Mouse (Mus musculus) forebrain, embryonic 12.5 days (tissue): ENCODE data around the gene Ess2. TPM values are rescaled to one million over a fixed set of nuclear protein-coding genes. Genes with fewer than 3 reads are reported as not detected.
A peak's percentile ranks its signal among the peaks of the same experiment; 100 is the strongest.

Experiments used
- ATAC-seq: fragments of 200-750 bp; cut with Nextera tagmentation; 2 replicates; pipeline ENCODE4 v1.8.0; 2017; ENCODE audit warnings: moderate TSS enrichment; ENCODE audit not compliant: low FRiP score
- H3K27ac ChIP-seq: fragments of 300-500 bp; sonication (generic); 2 replicates; pipeline ENCODE4 v1.5.1; 2016; ENCODE audit warnings: mild to moderate bottlenecking
- H3K27me3 ChIP-seq: fragments of 300-500 bp; sonication (generic); 2 replicates; pipeline ENCODE4 v1.6.1; 2016; ENCODE audit warnings: mild to moderate bottlenecking
- H3K36me3 ChIP-seq: fragments of 300-500 bp; sonication (generic); replicated peaks from 2 replicates; pipeline ENCODE4 v1.6.1; 2016; ENCODE audit warnings: mild to moderate bottlenecking
- H3K4me1 ChIP-seq: fragments of 300-500 bp; sonication (generic); 2 replicates; pipeline ENCODE4 v1.6.1; 2016
- H3K4me2 ChIP-seq: fragments of 300-500 bp; sonication (generic); 2 replicates; pipeline ENCODE4 v1.6.1; 2016; ENCODE audit warnings: mild to moderate bottlenecking, moderate library complexity
- H3K4me3 ChIP-seq: fragments of 300-500 bp; sonication (generic); replicated peaks from 2 replicates; pipeline ENCODE4 v1.5.1; 2016; ENCODE audit warnings: mild to moderate bottlenecking
- H3K9ac ChIP-seq: fragments of 300-500 bp; sonication (generic); 2 replicates; pipeline ENCODE4 v1.6.1; 2016; ENCODE audit warnings: mild to moderate bottlenecking
- H3K9me3 ChIP-seq: fragments of 300-500 bp; sonication (generic); 2 replicates; pipeline ENCODE4 v1.6.1; 2016
- WGBS: fragments of 180-500 bp; shearing (Covaris S2); methylation state at CpG from one replicate; pipeline ENCODE4 v1.1.7; 2016; 5-methylcytosine and 5-hydroxymethylcytosine counted together
- polyA plus RNA-seq: library from polyadenylated mRNA; unstranded; fragments of >200 nt; fragmentation: Nextera tagmentation; extraction: Ambion mirVana; gene quantifications from 2 replicates; pipeline ENCODE4 v1.2.1, GENCODE M21; 2016

Ess2 gene
- polyA plus RNA-seq, 1 experiment from 2014 or later = 54.2 TPM

DNA sequence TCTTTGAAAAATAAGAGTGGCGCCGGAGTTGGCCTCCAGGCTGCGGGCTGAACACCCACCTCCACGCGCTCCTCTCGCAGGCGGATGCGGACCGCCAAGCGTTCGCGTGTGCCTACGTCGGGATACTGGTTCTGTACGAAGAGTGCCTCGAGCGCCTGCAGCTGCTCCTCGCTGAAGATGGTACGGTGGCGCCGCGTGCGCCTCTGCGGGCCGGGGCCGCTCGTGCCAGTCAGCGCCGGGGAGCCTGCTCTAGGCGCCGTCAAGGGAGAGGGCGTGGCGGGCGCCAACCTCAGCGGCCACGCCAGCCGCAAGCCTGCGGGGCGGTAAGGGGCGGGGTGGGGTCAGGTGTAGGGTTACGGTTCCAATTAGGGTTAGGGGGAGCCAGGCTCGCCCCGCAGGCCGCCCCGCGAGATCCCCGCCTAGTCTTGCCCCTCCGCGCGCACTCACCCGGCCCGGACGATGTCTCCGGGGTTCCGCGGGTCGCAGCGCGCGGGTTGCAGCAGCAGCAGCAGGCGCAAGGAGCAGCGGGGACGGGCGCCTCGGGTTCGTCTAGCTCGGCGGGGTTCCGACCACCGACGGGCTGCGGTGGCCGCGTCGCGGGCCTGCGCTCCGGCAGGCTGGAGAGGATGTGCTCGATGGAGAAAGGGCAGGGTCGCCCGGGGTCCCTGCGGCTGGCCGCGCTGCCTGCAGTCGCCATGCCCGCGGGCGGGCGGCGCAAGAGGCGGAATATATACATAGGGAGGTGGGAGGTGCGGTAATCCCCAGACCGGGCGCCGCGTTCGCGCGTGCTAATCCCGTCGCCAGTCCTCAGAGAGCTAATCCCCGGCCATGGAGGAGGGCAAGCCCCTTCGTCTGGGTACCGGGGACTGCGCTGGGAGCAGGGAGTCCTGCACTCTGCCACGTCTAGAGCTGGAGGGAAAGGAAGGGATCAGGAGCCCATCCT is 3.4 kb upstream of the Ess2 start, which contains the start of gene Gsc2:
Gsc2 (minus strand) TSS at position 753 of the 943 bp plus-strand sequence.
- Histone ChIP-seq H3K27ac (no peak within 1 kb of the TSS), H3K36me3 (no peaks in the 10 kb centered on the region), H3K9ac (peak within 1 kb of the TSS; percentile 49), H3K4me3 (peak within 1 kb of the TSS; percentile 38), H3K27me3 (peaks cover 70% of the 10 kb centered on the region), H3K9me3 (no peaks in the 10 kb centered on the region), H3K4me2 (peak within 1 kb of the TSS; percentile 58), H3K4me1 (peaks cover 20% of the 10 kb centered on the region)
- ATAC-seq = no peak
- under 1% methylated on average over 104 of the region's 106 CpGs for WGBS

DNA sequence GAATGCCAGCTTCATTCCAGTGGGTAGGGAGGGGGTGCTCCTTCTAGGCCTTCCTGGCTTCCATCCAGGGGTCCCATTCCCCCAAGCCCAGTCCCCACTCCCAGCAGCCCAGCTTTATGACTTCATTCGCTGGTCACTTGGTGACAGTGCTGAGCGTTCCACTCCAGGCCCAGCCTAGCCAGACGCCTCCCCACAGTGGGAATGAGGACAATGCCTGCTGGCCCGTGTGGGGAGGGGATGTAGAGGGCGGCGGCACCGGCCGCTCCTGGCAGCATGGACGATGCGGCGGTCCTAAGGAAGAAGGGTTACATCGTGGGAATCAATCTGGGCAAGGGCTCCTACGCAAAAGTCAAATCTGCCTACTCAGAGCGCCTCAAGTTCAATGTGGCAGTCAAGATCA is 12.7 kb downstream of the Ess2 start, which contains the start of the genes Dgcr2 and Tssk2:
Dgcr2 (minus strand) TSS at position 101 of the 400 bp plus-strand sequence.
Tssk2 (plus strand) TSS at position 176 of the 400 bp plus-strand sequence.
- WGBS = 94% methylated on average over 14 of the region's 14 CpGs
- peaks cover 57% of the 10 kb centered on the region for H3K36me3 ChIP-seq
- H3K27ac ChIP-seq = no peak within 1 kb of the TSS
- no peak within 1 kb of the TSS for H3K4me3 ChIP-seq
- no peaks in the 10 kb centered on the region; the same call in 1 of the 2 replicates for H3K27me3 ChIP-seq
- no peak within 1 kb of the TSS for H3K4me2 ChIP-seq
- H3K9me3 ChIP-seq = no peaks in the 10 kb centered on the region
- no peaks in the 10 kb centered on the region for H3K4me1 ChIP-seq
- no peak for ATAC-seq
- H3K9ac ChIP-seq = no peak within 1 kb of the TSS

DNA sequence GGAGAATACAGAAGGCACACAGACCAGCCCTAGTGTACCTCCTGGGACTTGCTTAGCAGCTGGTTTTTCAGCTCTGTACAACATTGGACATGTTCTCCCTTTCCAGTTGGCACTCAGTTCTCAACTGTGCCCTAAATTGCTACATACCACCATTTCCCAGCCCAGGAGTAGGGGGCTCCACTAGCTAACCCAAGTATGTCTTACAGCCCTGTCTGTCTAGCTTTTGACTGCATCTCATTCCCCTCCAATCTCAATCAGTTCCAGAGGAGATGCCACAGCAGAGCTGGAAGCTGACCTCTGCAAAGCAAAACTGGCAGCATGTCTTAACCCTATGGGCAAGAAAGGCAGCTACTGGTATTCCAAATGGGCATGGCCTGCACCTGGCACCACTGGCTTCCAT is 15.1 kb downstream of the Ess2 start:
- Histone ChIP-seq H3K36me3 (peaks cover 34% of the 10 kb centered on the region), H3K4me2 (no peak overlapping the region), H3K4me1 (peaks cover 8% of the 10 kb centered on the region), H3K27ac (no peak overlapping the region), H3K27me3 (no peaks in the 10 kb centered on the region; the same call in 1 of the 2 replicates), H3K4me3 (no peak overlapping the region), H3K9ac (no peak overlapping the region), H3K9me3 (no peaks in the 10 kb centered on the region)
- no peak for ATAC-seq

DNA sequence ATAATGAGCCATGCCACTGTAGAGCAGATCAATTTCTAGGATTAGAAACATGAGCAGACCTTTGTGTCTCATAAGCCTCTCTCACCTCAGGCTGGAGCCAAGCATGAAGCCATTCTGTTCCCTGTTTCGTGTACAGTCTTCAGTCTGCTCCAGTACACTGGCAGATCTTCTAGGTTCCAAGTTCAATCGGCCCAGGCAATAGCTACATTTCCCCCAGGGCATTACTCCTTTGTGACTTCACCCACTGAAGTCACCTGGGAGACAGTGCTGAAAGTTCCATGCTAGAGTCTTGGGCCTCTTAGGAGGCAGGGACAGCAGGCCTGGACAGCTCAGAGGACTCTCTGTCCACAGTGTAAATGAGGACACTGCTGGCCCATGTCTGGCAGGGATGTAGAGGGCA is 17.2 kb downstream of the Ess2 start, which contains the start of gene Tssk1:
Tssk1 (plus strand) TSS at position 301 of the 400 bp plus-strand sequence.
- Histone ChIP-seq H3K4me2 (no peak within 1 kb of the TSS), H3K4me1 (peaks cover 22% of the 10 kb centered on the region), H3K27me3 (no peaks in the 10 kb centered on the region; the same call in 1 of the 2 replicates), H3K4me3 (no peak within 1 kb of the TSS), H3K36me3 (peaks cover 12% of the 10 kb centered on the region), H3K9ac (no peak within 1 kb of the TSS), H3K27ac (no peak within 1 kb of the TSS), H3K9me3 (no peaks in the 10 kb centered on the region)
- no peak for ATAC-seq
- 85% methylated on average over 2 of the region's 2 CpGs for WGBS

DNA sequence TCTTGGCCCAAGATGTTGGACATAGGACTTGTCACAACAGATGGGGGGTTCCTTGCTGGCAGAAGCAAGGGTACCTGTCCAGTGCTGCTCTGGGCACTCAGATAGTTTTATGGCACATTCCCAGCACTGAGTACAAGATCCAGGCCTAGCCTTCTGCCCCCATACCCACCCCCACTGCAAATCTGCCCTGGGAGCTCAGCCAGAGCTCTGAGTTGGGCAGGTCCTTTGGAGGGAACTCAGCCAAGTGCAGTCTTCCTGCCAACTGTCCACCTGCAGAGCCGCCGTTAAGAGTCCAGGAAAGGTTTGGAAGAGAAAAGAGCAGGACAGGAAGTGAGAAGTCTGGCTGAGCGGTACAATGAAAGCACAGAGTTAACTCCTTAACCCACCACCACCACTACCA is 18.5 kb downstream of the Ess2 start:
- peaks cover 22% of the 10 kb centered on the region for H3K4me1 ChIP-seq
- WGBS = 89% methylated on average over 3 of the region's 3 CpGs
- ATAC-seq = no peak
- no peak overlapping the region for H3K9ac ChIP-seq
- H3K27ac ChIP-seq = no peak overlapping the region
- no peak overlapping the region for H3K4me3 ChIP-seq
- H3K9me3 ChIP-seq = no peaks in the 10 kb centered on the region
- H3K4me2 ChIP-seq = no peak overlapping the region
- H3K27me3 ChIP-seq = no peaks in the 10 kb centered on the region; the same call in 1 of the 2 replicates
- no peaks in the 10 kb centered on the region for H3K36me3 ChIP-seq

DNA sequence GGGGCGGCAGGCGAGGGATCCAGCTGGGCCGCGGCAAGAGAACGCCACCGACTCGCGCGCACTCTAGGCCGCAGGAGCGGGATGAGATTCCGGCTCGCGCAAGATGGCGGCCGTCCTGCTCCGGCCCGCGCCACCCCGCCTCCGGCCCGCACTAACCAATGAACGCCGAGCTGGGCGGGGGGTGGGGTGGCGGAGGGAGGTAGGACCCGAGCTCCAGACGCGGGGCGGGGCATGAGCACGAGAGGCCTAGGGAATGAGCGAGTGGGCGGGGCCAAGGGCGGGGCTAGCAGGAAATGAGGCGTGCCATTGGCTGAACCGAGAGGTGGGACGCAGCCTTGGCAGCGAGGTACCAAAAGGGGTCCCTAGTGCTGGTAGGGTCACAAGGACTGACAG is 19.6 kb downstream of the Ess2 start, which contains the start of gene Gm20518:
Gm20518 (minus strand) TSS at position 105 of the 393 bp plus-strand sequence.
- peak within 1 kb of the TSS; percentile 95 for H3K27ac ChIP-seq
- peaks cover 26% of the 10 kb centered on the region for H3K4me1 ChIP-seq
- no peaks in the 10 kb centered on the region; the same call in 1 of the 2 replicates for H3K27me3 ChIP-seq
- H3K9ac ChIP-seq = peak within 1 kb of the TSS; percentile 98
- peak; percentile 98 for ATAC-seq
- 1% methylated on average over 29 of the region's 38 CpGs for WGBS
- peak within 1 kb of the TSS; percentile 82 for H3K4me2 ChIP-seq
- H3K4me3 ChIP-seq = peak within 1 kb of the TSS; percentile 93
- H3K9me3 ChIP-seq = no peaks in the 10 kb centered on the region
- H3K36me3 ChIP-seq = no peaks in the 10 kb centered on the region

DNA sequence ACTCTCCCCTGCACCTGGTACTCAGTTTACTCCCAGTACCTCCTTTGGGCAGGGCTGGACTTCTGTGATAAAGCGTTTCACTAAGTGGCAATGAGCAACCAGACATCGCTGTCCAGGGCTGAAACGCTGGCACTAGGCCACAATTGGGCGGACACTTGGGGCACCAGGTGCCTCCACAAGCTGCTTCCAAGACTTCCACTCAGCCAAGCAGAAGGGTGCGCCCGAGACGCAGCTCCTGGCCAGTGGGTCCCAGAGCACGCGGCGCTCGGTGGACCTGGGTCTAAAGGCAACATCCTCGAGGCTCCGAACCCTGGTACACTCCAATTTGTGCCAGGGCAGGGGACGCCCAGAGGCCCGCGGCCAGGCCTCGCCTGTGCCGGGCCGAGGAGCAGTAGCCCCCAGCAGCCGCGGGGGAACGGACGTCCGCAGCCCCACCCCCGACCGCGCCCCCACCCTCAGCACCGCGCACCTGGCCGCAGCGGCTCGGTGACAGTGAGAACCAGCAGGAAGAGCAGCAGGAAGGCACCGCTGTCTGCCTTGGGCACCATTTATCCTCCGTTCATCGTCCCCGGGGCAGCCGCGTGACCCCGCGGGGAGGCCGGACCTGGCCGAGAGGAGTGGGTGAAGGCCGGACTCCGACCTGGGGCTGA is 20.1 kb downstream of the Ess2 start:
- Histone ChIP-seq H3K36me3 (0 out of 2 replicates have a peak, but pooled peaks cover 2% of the 10 kb centered on the region), H3K9me3 (no peaks in the 10 kb centered on the region), H3K4me2 (peak overlapping the region; percentile 82), H3K4me1 (peaks cover 29% of the 10 kb centered on the region), H3K27me3 (no peaks in the 10 kb centered on the region; the same call in 1 of the 2 replicates), H3K9ac (peak overlapping the region; percentile 98), H3K4me3 (peak overlapping the region; percentile 93), H3K27ac (peak overlapping the region; percentile 95)
- under 1% methylated on average over 44 of the region's 44 CpGs for WGBS
- ATAC-seq = peak; percentile 65; the same call in 1 of the 2 replicates

DNA sequence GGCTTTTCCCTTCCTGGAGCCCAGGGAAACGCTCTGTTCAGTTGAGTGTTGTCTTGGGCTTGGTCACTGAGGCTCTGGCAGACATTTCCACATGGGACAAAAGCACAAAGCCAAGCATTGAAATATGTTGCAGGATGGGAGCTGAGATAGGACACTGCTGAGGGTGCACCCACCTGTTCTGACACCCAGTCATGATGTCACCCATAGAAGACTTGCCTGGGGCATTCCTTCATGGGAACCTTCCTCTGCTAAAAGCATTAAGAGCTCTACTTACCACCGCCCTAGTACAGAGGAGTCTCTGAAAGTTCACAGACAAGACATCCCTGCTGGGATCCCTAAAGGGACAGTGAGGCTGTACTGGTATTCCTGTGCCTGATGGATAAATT is 20.8 kb downstream of the Ess2 start:
- H3K4me1 ChIP-seq = peaks cover 34% of the 10 kb centered on the region
- no peak overlapping the region for H3K27ac ChIP-seq
- peak overlapping the region; percentile 82 for H3K4me2 ChIP-seq
- no peaks in the 10 kb centered on the region for H3K27me3 ChIP-seq
- H3K9me3 ChIP-seq = no peaks in the 10 kb centered on the region
- 59% methylated on average over 2 of the region's 2 CpGs for WGBS
- H3K9ac ChIP-seq = peak overlapping the region; percentile 98
- H3K4me3 ChIP-seq = peak overlapping the region; percentile 93
- no peak for ATAC-seq
- H3K36me3 ChIP-seq = 0 out of 2 replicates have a peak, but pooled peaks cover 4% of the 10 kb centered on the region

DNA sequence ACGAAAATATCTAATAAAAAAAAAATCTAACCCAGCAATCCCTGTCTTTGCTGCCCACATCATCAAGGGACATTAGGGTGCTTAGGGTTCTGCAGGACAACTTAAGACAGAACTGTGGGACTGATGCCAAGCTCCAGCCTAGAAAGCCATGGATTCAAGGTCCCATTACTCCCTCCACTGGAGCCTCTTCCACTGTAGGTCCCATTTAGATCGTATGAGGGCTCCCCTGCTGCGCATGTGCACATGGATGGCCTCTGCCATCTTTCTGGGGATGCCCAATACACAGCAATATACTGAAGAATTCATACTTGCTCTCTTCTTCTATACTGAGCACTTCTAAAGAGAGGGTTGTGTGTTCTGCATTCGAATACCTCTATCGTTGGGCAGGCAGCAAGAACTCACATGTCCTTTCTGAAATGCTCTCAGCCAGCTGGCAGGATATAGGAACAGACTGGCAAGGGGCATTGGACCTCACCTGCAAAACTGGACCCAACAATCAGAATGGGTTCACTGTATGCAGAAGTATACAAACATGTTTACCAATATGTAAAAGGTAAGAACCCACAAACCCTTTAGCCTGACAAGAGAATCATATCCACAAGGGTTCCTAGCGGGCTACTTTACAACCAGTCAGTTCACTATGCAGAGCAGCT is 21.3 kb downstream of the Ess2 start:
- Histone ChIP-seq H3K27ac (no peak overlapping the region), H3K4me2 (peak overlapping the region; percentile 82)

DNA sequence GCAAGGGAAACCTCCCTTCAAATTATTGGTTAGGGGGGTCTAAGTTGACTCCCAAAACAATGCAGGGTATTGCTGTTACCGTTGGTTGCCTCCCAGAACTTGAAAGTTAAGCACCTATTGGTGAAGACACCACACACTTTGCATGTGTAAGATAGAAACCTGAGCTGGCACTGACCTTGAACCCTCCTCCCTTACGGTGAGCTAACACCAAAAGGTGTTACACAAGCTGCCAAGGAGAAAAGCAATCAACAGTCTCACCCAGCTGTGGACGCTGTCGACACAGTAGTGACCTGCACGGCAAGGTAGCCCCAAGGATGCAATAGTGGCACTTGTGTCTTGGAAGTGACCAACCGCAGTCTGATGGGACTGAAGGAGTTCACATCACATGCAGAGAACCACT is 27.0 kb downstream of the Ess2 start:
- no peak overlapping the region for H3K4me2 ChIP-seq
- no peak overlapping the region for H3K9ac ChIP-seq
- H3K4me1 ChIP-seq = peaks cover 12% of the 10 kb centered on the region
- 97% methylated on average over 6 of the region's 6 CpGs for WGBS
- no peaks in the 10 kb centered on the region for H3K9me3 ChIP-seq
- peaks cover 30% of the 10 kb centered on the region for H3K36me3 ChIP-seq
- no peak for ATAC-seq
- no peak overlapping the region for H3K27ac ChIP-seq
- no peak overlapping the region for H3K4me3 ChIP-seq
- H3K27me3 ChIP-seq = no peaks in the 10 kb centered on the region

More for the DNA sequence above, 21.3 kb downstream of the Ess2 start:
- peaks cover 34% of the 10 kb centered on the region for H3K4me1 ChIP-seq
- peak overlapping the region; percentile 93 for H3K4me3 ChIP-seq
- H3K9ac ChIP-seq = peak overlapping the region; percentile 98
- H3K9me3 ChIP-seq = no peaks in the 10 kb centered on the region
- no peak for ATAC-seq
- H3K36me3 ChIP-seq = peaks cover 4% of the 10 kb centered on the region; the same call in 1 of the 2 replicates
- no peaks in the 10 kb centered on the region for H3K27me3 ChIP-seq
- WGBS = 82% methylated on average over 6 of the region's 6 CpGs

DNA sequence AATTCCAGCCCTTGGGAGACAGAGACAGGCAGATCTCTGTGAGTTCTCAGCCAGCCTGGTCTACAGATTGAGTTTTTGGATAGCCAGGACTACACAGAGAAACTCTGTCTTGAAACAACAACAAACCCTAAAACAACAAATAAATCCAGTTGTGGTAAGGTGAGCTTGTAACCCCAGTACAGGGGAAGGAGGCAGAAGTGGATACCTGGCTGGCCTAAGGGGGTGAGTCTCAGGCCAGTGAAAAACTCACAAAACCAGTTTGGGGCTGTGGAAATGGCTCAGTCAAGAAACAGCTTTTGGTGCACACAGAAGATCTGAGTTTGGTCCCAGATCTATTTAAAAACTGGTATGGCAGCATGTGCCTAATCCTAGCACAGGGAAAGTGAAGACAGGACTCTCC is 29.0 kb downstream of the Ess2 start:
- ATAC-seq = no peak
- H3K4me1 ChIP-seq = peaks cover 12% of the 10 kb centered on the region
- H3K27ac ChIP-seq = no peak overlapping the region
- no peaks in the 10 kb centered on the region for H3K27me3 ChIP-seq
- H3K36me3 ChIP-seq = peaks cover 30% of the 10 kb centered on the region
- H3K4me2 ChIP-seq = no peak overlapping the region
- H3K9me3 ChIP-seq = no peaks in the 10 kb centered on the region
- H3K9ac ChIP-seq = no peak overlapping the region
- H3K4me3 ChIP-seq = no peak overlapping the region

DNA sequence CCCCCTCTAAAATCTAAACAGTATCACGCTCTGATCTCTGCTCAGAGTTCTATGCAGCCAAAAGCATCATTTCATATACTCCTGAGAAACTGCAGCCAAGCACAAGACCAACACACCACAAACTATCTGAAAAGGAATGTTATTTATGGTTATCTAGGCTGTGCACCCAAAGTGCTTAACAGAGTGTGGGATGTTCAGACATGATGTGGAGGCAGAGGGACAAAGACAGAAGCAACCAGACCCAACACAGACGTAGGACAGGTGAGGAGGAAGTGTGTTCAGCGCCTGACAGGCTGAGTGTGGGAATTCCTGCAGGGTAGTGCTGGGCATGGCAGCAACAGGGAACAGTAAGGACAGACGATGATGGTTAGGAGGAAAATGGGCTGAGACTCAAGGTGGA is 31.6 kb downstream of the Ess2 start:
- ATAC-seq = no peak
- no peak overlapping the region for H3K4me3 ChIP-seq
- H3K9me3 ChIP-seq = no peaks in the 10 kb centered on the region
- no peaks in the 10 kb centered on the region for H3K27me3 ChIP-seq
- H3K4me2 ChIP-seq = no peak overlapping the region
- H3K9ac ChIP-seq = no peak overlapping the region
- no peak overlapping the region for H3K27ac ChIP-seq
- H3K4me1 ChIP-seq = no peaks in the 10 kb centered on the region
- H3K36me3 ChIP-seq = peaks cover 23% of the 10 kb centered on the region
- 94% methylated on average over 4 of the region's 4 CpGs for WGBS
